In genomic region chr14:47310342-47311181, GRCm38 (mm10) we compare ENCODE assay signal across 13 mouse cellular contexts. TPM values are rescaled to one million over a fixed set of nuclear protein-coding genes. Genes with fewer than 3 reads are reported as not detected.
DNase-seq lines count a peak whose midpoint lies in the region; ATAC-seq and TF ChIP-seq lines count a peak whose summit lies in the region.
"Had no signal": no experiment of that assay in that cellular context is flagged by ENCODE, and none has a peak within 500 bp of the region (broad histone marks: within the 10 kb centered on the region; RNA-seq: fewer than 3 reads in every experiment).

No protein-coding gene starts in this region.

- H3K4me2 ChIP-seq in hindbrain, embryonic 15.5 days: no peak overlapping the region
- H3K4me2 ChIP-seq in hindbrain, embryonic 11.5 days (replicated peaks; ENCODE audit: low read depth, low read length): no peak overlapping the region
- H3K4me2 ChIP-seq in midbrain, postnatal 0 days (ENCODE audit: low read depth, low read length, poor library complexity, severe bottlenecking): no peak overlapping the region
- H3K4me2 ChIP-seq in midbrain, embryonic 14.5 days (ENCODE audit: low read length): no peak overlapping the region
- H3K4me2 ChIP-seq: embryonic facial prominence, embryonic 15.5 days; forebrain, embryonic 12.5 days had no signal

- DNase-seq in hindbrain, embryonic 11.5 days (ENCODE audit: low spot score): no peak
- no peak for DNase-seq in midbrain, postnatal 0 days (ENCODE audit: low spot score)
- no peak for DNase-seq in midbrain, embryonic 14.5 days
- peak; percentile 46 to 67 for DNase-seq in cerebellum, postnatal 14 days
- no peak for DNase-seq in T-cell, adult 2 months (ENCODE audit: low spot score)
- DNase-seq in spleen, adult 12 weeks (ENCODE audit: low spot score): no peak
- DNase-seq: B cell, adult 2 months; kidney, adult 9 months; thymus, postnatal 36 days had no signal

- H3K9ac ChIP-seq in hindbrain, embryonic 15.5 days: no peak overlapping the region
- H3K9ac ChIP-seq in hindbrain, embryonic 11.5 days (ENCODE audit: low read depth, low read length): no peak overlapping the region
- no peak overlapping the region for H3K9ac ChIP-seq in midbrain, postnatal 0 days (replicated peaks; ENCODE audit: low read length, poor library complexity, severe bottlenecking)
- no peak overlapping the region for H3K9ac ChIP-seq in midbrain, embryonic 14.5 days (replicated peaks; ENCODE audit: low read length)
- H3K9ac ChIP-seq: embryonic facial prominence, embryonic 15.5 days; forebrain, embryonic 12.5 days had no signal

- no peak overlapping the region for H3K27ac ChIP-seq in hindbrain, embryonic 15.5 days (replicated peaks)
- H3K27ac ChIP-seq in hindbrain, embryonic 11.5 days (ENCODE audit: low read depth, low read length): no peak overlapping the region
- no peak overlapping the region for H3K27ac ChIP-seq in midbrain, postnatal 0 days (ENCODE audit: low read depth, low read length)
- no peak overlapping the region for H3K27ac ChIP-seq in midbrain, embryonic 14.5 days (replicated peaks; ENCODE audit: low read depth, low read length)
- H3K27ac ChIP-seq: embryonic facial prominence, embryonic 15.5 days; forebrain, embryonic 12.5 days had no signal

- no peaks in the 10 kb centered on the region for H3K9me3 ChIP-seq in hindbrain, embryonic 15.5 days
- no peaks in the 10 kb centered on the region for H3K9me3 ChIP-seq in hindbrain, embryonic 11.5 days (ENCODE audit: control insufficient read depth, low read length)
- no peaks in the 10 kb centered on the region for H3K9me3 ChIP-seq in midbrain, postnatal 0 days (ENCODE audit: low read length)
- no peaks in the 10 kb centered on the region for H3K9me3 ChIP-seq in midbrain, embryonic 14.5 days (ENCODE audit: control insufficient read depth, low read length)
- H3K9me3 ChIP-seq: embryonic facial prominence, embryonic 15.5 days; forebrain, embryonic 12.5 days; megakaryocyte, embryonic 14.5 days had no signal

- H3K4me3 ChIP-seq in hindbrain, embryonic 15.5 days: no peak overlapping the region
- H3K4me3 ChIP-seq in hindbrain, embryonic 11.5 days (ENCODE audit: low read depth, low read length): no peak overlapping the region
- no peak overlapping the region for H3K4me3 ChIP-seq in midbrain, postnatal 0 days (ENCODE audit: low read depth, low read length)
- H3K4me3 ChIP-seq in midbrain, embryonic 14.5 days (replicated peaks; ENCODE audit: low read depth, low read length): no peak overlapping the region
- H3K4me3 ChIP-seq: embryonic facial prominence, embryonic 15.5 days; forebrain, embryonic 12.5 days; megakaryocyte, embryonic 14.5 days had no signal

- no peak for TF ChIP-seq CTCF in midbrain, postnatal 0 days (IDR thresholded peaks at IDR 0.05)

- 0 out of 2 replicates have a peak, but pooled peaks have one; percentile 27 for ATAC-seq in hindbrain, embryonic 15.5 days (ENCODE audit: low FRiP score, low read depth)
- ATAC-seq in hindbrain, embryonic 11.5 days (ENCODE audit: low FRiP score): no peak
- ATAC-seq in midbrain, postnatal 0 days (ENCODE audit: low FRiP score): 0 out of 2 replicates have a peak, but pooled peaks have one; percentile 27
- ATAC-seq in midbrain, embryonic 14.5 days (ENCODE audit: low FRiP score, low TSS enrichment): no peak

- H3K27me3 ChIP-seq in hindbrain, embryonic 15.5 days: no peaks in the 10 kb centered on the region
- H3K27me3 ChIP-seq in hindbrain, embryonic 11.5 days (ENCODE audit: control insufficient read depth, insufficient read depth, low read length): no peaks in the 10 kb centered on the region
- no peaks in the 10 kb centered on the region for H3K27me3 ChIP-seq in midbrain, postnatal 0 days (ENCODE audit: insufficient read depth, low read length)
- no peaks in the 10 kb centered on the region for H3K27me3 ChIP-seq in midbrain, embryonic 14.5 days (ENCODE audit: control insufficient read depth, insufficient read depth, low read length)
- H3K27me3 ChIP-seq: embryonic facial prominence, embryonic 15.5 days; forebrain, embryonic 12.5 days; megakaryocyte, embryonic 14.5 days had no signal

- H3K36me3 ChIP-seq in hindbrain, embryonic 15.5 days: peaks cover 30% of the 10 kb centered on the region
- H3K36me3 ChIP-seq in hindbrain, embryonic 11.5 days (ENCODE audit: control insufficient read depth, insufficient read depth, low read length): peaks cover 12% of the 10 kb centered on the region
- peaks cover 20% of the 10 kb centered on the region for H3K36me3 ChIP-seq in midbrain, postnatal 0 days (ENCODE audit: insufficient read depth, low read length)
- peaks cover 62% of the 10 kb centered on the region for H3K36me3 ChIP-seq in midbrain, embryonic 14.5 days (ENCODE audit: control insufficient read depth, insufficient read depth, low read length)

- H3K4me1 ChIP-seq in hindbrain, embryonic 15.5 days (replicated peaks): no peaks in the 10 kb centered on the region
- H3K4me1 ChIP-seq in hindbrain, embryonic 11.5 days (replicated peaks; ENCODE audit: control insufficient read depth, insufficient read depth, low read length): no peaks in the 10 kb centered on the region
- H3K4me1 ChIP-seq in midbrain, postnatal 0 days (ENCODE audit: insufficient read depth, low read length): no peaks in the 10 kb centered on the region
- H3K4me1 ChIP-seq in midbrain, embryonic 14.5 days (ENCODE audit: control insufficient read depth, insufficient read depth, low read length): no peaks in the 10 kb centered on the region
- H3K4me1 ChIP-seq: embryonic facial prominence, embryonic 15.5 days; forebrain, embryonic 12.5 days had no signal

- 90% methylated on average over 18 of the region's 18 CpGs for WGBS in hindbrain, embryonic 15.5 days
- 95% methylated on average over 18 of the region's 18 CpGs for WGBS in hindbrain, embryonic 11.5 days
- WGBS in midbrain, postnatal 0 days: 90% methylated on average over 18 of the region's 18 CpGs
- WGBS in midbrain, embryonic 14.5 days: 91% methylated on average over 18 of the region's 18 CpGs

RNA-seq across cellular contexts. Expression of gene Mapk1ip1l, which starts 12.5 kb away (rescaled TPM):
- 43.2 and 47.6 TPM in 2 replicates for polyA plus RNA-seq in hindbrain, embryonic 15.5 days (2015; fragmentation: Nextera tagmentation; extraction: Ambion mirVana)
- polyA plus RNA-seq in hindbrain, embryonic 11.5 days (2014; fragmentation: Nextera tagmentation; extraction: Ambion mirVana): 86.4 and 92.6 TPM in 2 replicates
- total RNA-seq in midbrain, postnatal 0 days (2014; rRNA removed): 51.0 and 57.6 TPM in 2 replicates
- polyA plus RNA-seq in midbrain, postnatal 0 days (2015; fragmentation: Nextera tagmentation; extraction: Ambion mirVana): 29.9 and 36.3 TPM in 2 replicates
- 45.6 and 61.4 TPM in 2 replicates for polyA plus RNA-seq in midbrain, embryonic 14.5 days (2014; fragmentation: Nextera tagmentation; extraction: Ambion mirVana)

RNA-seq across cellular contexts. Expression of gene Socs4, which starts 33.8 kb away (rescaled TPM):
- polyA plus RNA-seq in hindbrain, embryonic 15.5 days (2015; fragmentation: Nextera tagmentation; extraction: Ambion mirVana): 2.3 and 2.4 TPM in 2 replicates
- polyA plus RNA-seq in hindbrain, embryonic 11.5 days (2014; fragmentation: Nextera tagmentation; extraction: Ambion mirVana): 5.3 and 7.2 TPM in 2 replicates
- total RNA-seq in midbrain, postnatal 0 days (2014; rRNA removed): 7.9 and 10.0 TPM in 2 replicates
- 1.7 and 2.7 TPM in 2 replicates for polyA plus RNA-seq in midbrain, postnatal 0 days (2015; fragmentation: Nextera tagmentation; extraction: Ambion mirVana)
- 4.8 and 5.7 TPM in 2 replicates for polyA plus RNA-seq in midbrain, embryonic 14.5 days (2014; fragmentation: Nextera tagmentation; extraction: Ambion mirVana)

RNA-seq across cellular contexts. Expression of gene Wdhd1, which starts 33.9 kb away (rescaled TPM):
- 13.4 and 15.6 TPM in 2 replicates for polyA plus RNA-seq in hindbrain, embryonic 15.5 days (2015; fragmentation: Nextera tagmentation; extraction: Ambion mirVana)
- 36.5 and 38.9 TPM in 2 replicates for polyA plus RNA-seq in hindbrain, embryonic 11.5 days (2014; fragmentation: Nextera tagmentation; extraction: Ambion mirVana)
- total RNA-seq in midbrain, postnatal 0 days (2014; rRNA removed): 9.8 and 12.3 TPM in 2 replicates
- 7.8 and 8.8 TPM in 2 replicates for polyA plus RNA-seq in midbrain, postnatal 0 days (2015; fragmentation: Nextera tagmentation; extraction: Ambion mirVana)
- 14.1 and 21.1 TPM in 2 replicates for polyA plus RNA-seq in midbrain, embryonic 14.5 days (2014; fragmentation: Nextera tagmentation; extraction: Ambion mirVana)

RNA-seq across cellular contexts. Expression of gene Lgals3, which starts 57.0 kb away (rescaled TPM):
- 2.9 and 7.0 TPM in 2 replicates for polyA plus RNA-seq in hindbrain, embryonic 15.5 days (2015; fragmentation: Nextera tagmentation; extraction: Ambion mirVana)
- 0.38 and 1.1 TPM in 2 replicates for polyA plus RNA-seq in hindbrain, embryonic 11.5 days (2014; fragmentation: Nextera tagmentation; extraction: Ambion mirVana)
- total RNA-seq in midbrain, postnatal 0 days (2014; rRNA removed): 3.7 and 14.6 TPM in 2 replicates
- 5.2 and 6.3 TPM in 2 replicates for polyA plus RNA-seq in midbrain, postnatal 0 days (2015; fragmentation: Nextera tagmentation; extraction: Ambion mirVana)
- polyA plus RNA-seq in midbrain, embryonic 14.5 days (2014; fragmentation: Nextera tagmentation; extraction: Ambion mirVana): 3.3 and 8.4 TPM in 2 replicates

Comparison
In these comparisons a context has a peak if more than half of its experiments do, and no peak if none do; other contexts are left out.
1. ATAC-seq: peak in hindbrain, embryonic 15.5 days (single experiment) and midbrain, postnatal 0 days (single experiment); none in hindbrain, embryonic 11.5 days (single experiment) and midbrain, embryonic 14.5 days (single experiment).
2. DNase-seq: peak in cerebellum, postnatal 14 days (2 of 2); none in hindbrain, embryonic 11.5 days (single experiment), midbrain, postnatal 0 days (single experiment), midbrain, embryonic 14.5 days (single experiment), T-cell, adult 2 months (single experiment) and spleen, adult 12 weeks (single experiment).